Comparison of ENCODE assay signal across 1 mouse cellular context in the genomic region with DNA sequence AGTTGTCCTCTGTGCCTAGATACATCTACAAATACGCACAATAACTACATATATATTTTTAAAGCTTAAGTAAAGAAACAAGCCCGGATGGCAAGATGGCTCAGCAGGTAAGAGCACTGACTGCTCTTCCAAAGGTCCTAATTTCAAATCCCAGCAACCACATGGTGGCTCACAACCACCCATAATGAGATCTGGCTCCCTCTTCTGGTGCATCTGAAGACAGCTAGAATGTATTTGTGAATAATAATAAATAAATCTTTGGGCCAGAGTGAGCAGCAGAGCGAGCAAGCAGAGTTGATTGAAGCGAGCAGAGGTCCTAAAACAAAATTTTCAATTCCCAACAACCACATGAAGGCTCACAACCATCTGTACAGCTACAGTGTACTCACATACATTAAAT. TPM values are rescaled to one million over a fixed set of nuclear protein-coding genes. Genes with fewer than 3 reads are reported as not detected.
"Had no signal": no experiment of that assay in that cellular context is flagged by ENCODE, and none has a peak within 500 bp of the region (broad histone marks: within the 10 kb centered on the region; RNA-seq: fewer than 3 reads in every experiment).

No protein-coding gene starts in this region.

RNA-seq across cellular contexts. Expression of gene Ror2, which starts 29.8 kb away (rescaled TPM):
- polyA plus RNA-seq: macrophage had no signal
